Mouse (Mus musculus) G1E (cell line): ENCODE measurements around the gene Cltrn.

Experiments
- GATA1 ChIP-seq: IDR thresholded peaks from 2 replicates; pipeline ENCODE4 v1.6.1; 2012; ENCODE audit warnings: borderline replicate concordance, low read length, inconsistent platforms, mixed read lengths
- TAL1 ChIP-seq: conservative IDR thresholded peaks from 2 replicates; pipeline ENCODE4 v1.6.1; 2012; ENCODE audit warnings: low read depth, low read length, inconsistent platforms, mixed read lengths

- TF ChIP-seq GATA1 (no peak), TAL1 (no peak)
These were observed 29.6 kb upstream of the Cltrn start for GRCm38 (mm10) chrX:164059070-164059469.
